Mouse (Mus musculus) embryonic facial prominence, embryonic 11.5 days (tissue): ENCODE results near the gene Cers5. TPM values are rescaled to one million over a fixed set of nuclear protein-coding genes. Genes with fewer than 3 reads are reported as not detected.
"Not testable (repeated sequence)": the region's sequence is repeated elsewhere in the genome, so short reads cannot be mapped to it uniquely, and the experiment has no call there.

Experiments used
- ATAC-seq: fragments of 200-750 bp; cut with Nextera tagmentation; replicated peaks from 2 replicates; pipeline ENCODE4 v1.8.0; 2017; ENCODE audit warnings: low read depth; ENCODE audit not compliant: insufficient number of reproducible peaks, low FRiP score, low TSS enrichment
- DNase-seq: peaks from one replicate; pipeline ENCODE4 v3.0.0-alpha.2; 2015; ENCODE audit warnings: low spot score
- H3K27ac ChIP-seq: fragments of 300-500 bp; sonication (generic); replicated peaks from 2 replicates; pipeline ENCODE4 v1.5.1; 2014; ENCODE audit warnings: mild to moderate bottlenecking, low read depth, low read length, control low read depth
- H3K27me3 ChIP-seq: fragments of 300-500 bp; sonication (generic); 2 replicates; pipeline ENCODE4 v1.6.1; 2014; ENCODE audit warnings: mild to moderate bottlenecking, low read length, moderate library complexity, mixed read lengths; ENCODE audit not compliant: control insufficient read depth, insufficient read depth
- H3K36me3 ChIP-seq: fragments of 300-500 bp; sonication (generic); replicated peaks from 2 replicates; pipeline ENCODE4 v1.6.1; 2014; ENCODE audit warnings: low read depth, mild to moderate bottlenecking, low read length, moderate library complexity, mixed read lengths; ENCODE audit not compliant: control insufficient read depth, insufficient read depth
- H3K4me1 ChIP-seq: fragments of 300-500 bp; sonication (generic); 2 replicates; pipeline ENCODE4 v1.6.1; 2014; ENCODE audit warnings: low read length, mixed read lengths; ENCODE audit not compliant: control insufficient read depth, insufficient read depth
- H3K4me2 ChIP-seq: fragments of 300-500 bp; sonication (generic); 2 replicates; pipeline ENCODE4 v1.6.1; 2014; ENCODE audit warnings: low read depth, mild to moderate bottlenecking, control low read depth, low read length, moderate library complexity
- H3K4me3 ChIP-seq: fragments of 300-500 bp; sonication (generic); 2 replicates; pipeline ENCODE4 v1.5.1; 2014; ENCODE audit warnings: low read depth, low read length, control low read depth
- H3K9ac ChIP-seq: fragments of 300-500 bp; sonication (generic); replicated peaks from 2 replicates; pipeline ENCODE4 v1.6.1; 2014; ENCODE audit warnings: mild to moderate bottlenecking, control low read depth, low read length
- H3K9me3 ChIP-seq: fragments of 300-500 bp; sonication (generic); replicated peaks from 2 replicates; pipeline ENCODE4 v1.6.1; 2016; ENCODE audit warnings: mild to moderate bottlenecking, low read length, inconsistent platforms, mixed read lengths; ENCODE audit not compliant: control insufficient read depth
- WGBS: fragments of 180-500 bp; shearing (Covaris S2); extraction: QIAGEN DNeasy Blood & Tissue Kit; methylation state at CpG from one replicate; pipeline ENCODE4 v1.1.7; 2014; 5-methylcytosine and 5-hydroxymethylcytosine counted together
- polyA plus RNA-seq: library from polyadenylated mRNA; unstranded; fragments of >200 nt; fragmentation: Nextera tagmentation; extraction: Ambion mirVana; gene quantifications from 2 replicates; pipeline ENCODE4 v1.2.1, GENCODE M21; 2014

Gene Cers5
- 64.6 and 70.2 TPM in 2 replicates for polyA plus RNA-seq

DNA sequence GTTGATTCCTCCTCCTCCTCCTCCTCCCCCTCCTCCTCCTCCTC, at the start of gene Cers5:
Gene Cers5 (minus strand): TSS at position 5 of the 44 bp plus-strand sequence.
- not testable (repeated sequence) for H3K36me3 ChIP-seq, ATAC-seq, H3K27me3 ChIP-seq, DNase-seq, H3K4me1 ChIP-seq, H3K9me3 ChIP-seq
- Histone ChIP-seq H3K4me3 (peak within 1 kb of the TSS; percentile 80), H3K27ac (peak within 1 kb of the TSS; percentile 92), H3K4me2 (peak within 1 kb of the TSS; percentile 72), H3K9ac (peak within 1 kb of the TSS; percentile 91)

DNA sequence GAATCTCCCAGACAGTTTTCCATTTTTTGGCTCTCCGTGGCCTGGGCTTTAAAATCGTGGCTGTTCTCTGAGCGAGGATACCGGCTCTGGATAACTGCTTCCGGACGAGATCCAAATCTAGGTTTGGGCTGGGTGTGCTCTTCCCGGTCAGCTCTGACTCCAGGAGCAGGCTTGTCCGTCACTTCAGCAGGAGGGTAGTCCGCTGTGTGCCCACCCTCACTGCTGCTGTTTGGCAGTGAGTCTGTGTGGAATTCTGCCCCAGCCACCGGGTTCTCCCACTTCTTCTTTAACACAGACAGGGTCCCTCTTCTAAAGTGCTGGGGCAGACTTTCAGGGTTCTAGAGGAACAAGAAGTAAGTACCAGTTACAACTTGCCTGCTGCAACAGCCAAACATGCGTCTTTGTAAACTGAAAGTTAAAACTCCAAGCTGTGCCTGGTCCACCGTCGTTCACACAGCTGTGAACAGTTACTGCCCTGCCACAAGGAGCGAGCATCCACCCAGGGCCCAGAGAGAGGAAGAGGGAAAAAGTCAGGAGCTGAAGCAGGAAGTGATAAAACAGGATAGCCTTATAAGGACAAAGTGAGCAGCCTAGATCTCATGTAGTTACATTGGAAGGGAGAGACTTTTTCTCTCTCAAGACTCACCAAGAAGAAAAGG, 47.1 kb upstream of the Cers5 start:
- WGBS, result 24% methylated on average over 14 of the region's 14 CpGs
- DNase-seq (peak; percentile 80), ATAC-seq (peak; percentile 73; the same call in 1 of the 2 replicates)
- Histone ChIP-seq H3K27ac (peak overlapping the region; percentile 97), H3K4me3 (peak overlapping the region; percentile 64), H3K4me1 (no peaks in the 10 kb centered on the region), H3K27me3 (no peaks in the 10 kb centered on the region), H3K9me3 (0 out of 2 replicates have a peak, but pooled peaks cover 2% of the 10 kb centered on the region), H3K4me2 (peak overlapping the region; percentile 64), H3K36me3 (peaks cover 3% of the 10 kb centered on the region), H3K9ac (peak overlapping the region; percentile 78)

DNA sequence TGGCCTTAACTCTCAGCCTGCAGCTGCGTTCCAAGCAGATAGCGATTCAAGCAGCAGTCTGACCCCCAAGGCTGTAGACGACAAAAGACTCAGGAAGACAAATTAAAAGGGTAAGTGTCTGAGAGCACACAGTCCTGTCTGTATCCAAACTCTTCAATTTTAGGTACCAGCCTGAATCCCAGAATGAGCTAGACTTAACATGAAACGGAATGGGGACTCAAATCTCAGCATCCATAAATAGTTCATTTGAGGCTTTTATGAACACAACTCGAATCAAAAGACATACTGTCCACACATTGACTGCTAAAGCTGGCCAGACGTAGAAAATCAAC, 46.4 kb upstream of the Cers5 start:
- 0 out of 2 replicates have a peak, but pooled peaks cover 2% of the 10 kb centered on the region for H3K9me3 ChIP-seq
- peak overlapping the region; percentile 78 for H3K9ac ChIP-seq
- no peaks in the 10 kb centered on the region for H3K27me3 ChIP-seq
- peaks cover 3% of the 10 kb centered on the region for H3K36me3 ChIP-seq
- peak overlapping the region; percentile 64 for H3K4me3 ChIP-seq
- no peaks in the 10 kb centered on the region for H3K4me1 ChIP-seq
- peak overlapping the region; percentile 64 for H3K4me2 ChIP-seq
- WGBS, result 11% methylated on average over 6 of the region's 6 CpGs
- ATAC-seq (0 out of 2 replicates have a peak, but pooled peaks have one; percentile 26), DNase-seq (no peak)
- peak overlapping the region; percentile 97 for H3K27ac ChIP-seq

DNA sequence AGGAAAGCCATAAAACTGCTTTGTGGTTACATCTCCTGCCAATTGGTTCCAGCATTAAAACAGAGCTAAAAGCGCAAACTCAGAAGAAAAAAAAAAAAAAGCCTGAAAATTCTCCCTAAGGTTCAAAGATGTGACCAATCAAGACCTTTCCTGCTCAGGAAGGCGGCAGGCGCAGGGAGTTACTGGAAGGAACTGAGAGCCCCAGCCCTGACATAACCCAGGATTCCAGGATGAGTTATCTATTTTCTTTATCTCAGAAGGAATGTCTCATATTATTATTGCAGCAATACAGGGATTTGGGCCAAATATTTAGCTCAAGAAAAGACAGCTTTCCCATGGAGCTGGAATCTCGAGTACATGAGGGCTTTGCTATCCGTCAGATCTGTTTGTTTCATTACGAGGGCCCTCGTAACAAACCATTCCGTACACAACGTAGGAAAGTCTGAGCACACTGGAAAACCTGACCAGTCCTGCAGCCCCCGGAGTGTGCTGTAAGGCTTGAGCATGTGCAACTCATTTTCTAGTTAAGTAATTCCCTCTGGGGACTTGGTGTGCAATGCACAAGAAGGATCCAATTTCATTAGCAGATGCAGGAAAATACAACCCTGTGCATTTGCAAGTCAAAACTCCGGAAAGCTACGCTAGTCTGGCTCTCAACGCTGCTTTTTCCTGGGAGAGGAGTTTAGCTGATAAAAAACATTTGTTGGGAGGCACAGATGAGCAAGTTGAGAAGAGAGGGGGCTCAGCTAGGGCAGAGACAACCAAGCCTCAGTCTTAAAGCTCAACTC, 45.8 kb upstream of the Cers5 start:
- ATAC-seq (peak; percentile 87), DNase-seq (peak; percentile 98)
- Histone ChIP-seq H3K9me3 (0 out of 2 replicates have a peak, but pooled peaks cover 2% of the 10 kb centered on the region), H3K9ac (peak overlapping the region; percentile 78), H3K27ac (peak overlapping the region; percentile 97), H3K27me3 (no peaks in the 10 kb centered on the region), H3K4me3 (peak overlapping the region; percentile 64), H3K4me2 (peak overlapping the region; percentile 64), H3K4me1 (no peaks in the 10 kb centered on the region), H3K36me3 (peaks cover 3% of the 10 kb centered on the region)
- WGBS, result 7% methylated on average over 13 of the region's 13 CpGs

DNA sequence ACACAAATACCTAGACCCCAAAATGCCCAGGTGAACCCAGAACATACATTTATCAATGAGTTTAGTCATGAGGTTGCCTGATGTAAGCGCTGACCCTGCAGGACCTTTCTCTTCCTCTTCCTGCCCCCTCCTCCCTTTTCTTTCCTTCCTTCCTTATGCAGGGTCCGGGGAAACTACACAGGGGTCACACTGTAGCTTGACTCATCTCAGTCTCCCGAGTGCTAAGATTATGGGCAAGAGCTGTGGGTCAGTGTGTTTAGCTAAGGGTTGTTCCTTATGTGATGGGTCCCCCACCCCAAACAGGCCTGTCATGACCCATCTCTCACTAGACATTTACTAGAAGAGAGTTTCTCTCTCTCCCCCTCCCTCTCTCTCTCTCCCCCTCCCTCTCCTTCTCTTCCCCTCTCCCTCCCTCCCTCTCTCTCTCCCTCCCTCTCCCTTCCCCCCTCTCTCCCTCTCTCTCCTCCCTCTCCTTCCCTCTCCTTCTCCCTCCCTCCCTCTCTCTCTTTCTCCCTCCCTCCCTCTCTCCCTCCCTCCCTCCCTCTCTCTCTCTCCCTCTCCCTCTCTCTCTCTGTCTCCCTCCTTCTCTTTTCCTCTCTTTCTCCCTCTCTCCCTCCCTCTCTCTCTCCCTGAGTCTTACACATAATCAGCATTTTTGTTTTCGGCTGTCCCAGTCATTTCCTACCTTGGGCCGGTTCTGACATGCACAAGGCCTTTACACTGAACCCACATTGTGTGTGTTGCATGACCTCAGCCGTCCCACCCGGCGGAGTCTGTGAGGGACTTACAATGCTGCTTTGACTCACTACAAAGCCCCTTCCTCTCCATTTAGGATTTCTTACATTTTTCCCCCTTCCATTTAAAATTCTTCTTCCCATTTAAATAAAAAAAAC, 44.9 kb upstream of the Cers5 start:
- WGBS, result 10% methylated on average over 8 of the region's 8 CpGs
- Histone ChIP-seq H3K9ac (peak overlapping the region; percentile 53), H3K4me1 (no peaks in the 10 kb centered on the region), H3K36me3 (peaks cover 3% of the 10 kb centered on the region), H3K4me3 (peak overlapping the region; percentile 64), H3K27ac (peak overlapping the region; percentile 97), H3K27me3 (no peaks in the 10 kb centered on the region), H3K4me2 (peak overlapping the region; percentile 55), H3K9me3 (0 out of 2 replicates have a peak, but pooled peaks cover 2% of the 10 kb centered on the region)
- peak; percentile 67 for DNase-seq
- no peak for ATAC-seq

GRCm38 (mm10) chr15:99815999-99816398, 43.3 kb upstream of the Cers5 start:
- no peak for ATAC-seq
- H3K27ac ChIP-seq, result no peak overlapping the region
- DNase-seq, result no peak
- no peak overlapping the region for H3K9ac ChIP-seq
- no peak overlapping the region for H3K4me2 ChIP-seq
- H3K4me1 ChIP-seq, result no peaks in the 10 kb centered on the region
- 94% methylated on average over 4 of the region's 4 CpGs for WGBS
- H3K4me3 ChIP-seq, result no peak overlapping the region
- H3K9me3 ChIP-seq, result 0 out of 2 replicates have a peak, but pooled peaks cover 2% of the 10 kb centered on the region
- H3K27me3 ChIP-seq, result no peaks in the 10 kb centered on the region
- H3K36me3 ChIP-seq, result peaks cover 3% of the 10 kb centered on the region

GRCm38 (mm10) chr15:99814554-99815260, 42.0 kb upstream of the Cers5 start:
- no peaks in the 10 kb centered on the region for H3K4me1 ChIP-seq
- no peak for ATAC-seq

More at GRCm38 (mm10) chr15:99814554-99815260, 42.0 kb upstream of the Cers5 start:
- Histone ChIP-seq H3K4me3 (no peak overlapping the region), H3K27ac (no peak overlapping the region), H3K4me2 (no peak overlapping the region), H3K9me3 (0 out of 2 replicates have a peak, but pooled peaks cover 2% of the 10 kb centered on the region), H3K9ac (no peak overlapping the region), H3K27me3 (no peaks in the 10 kb centered on the region), H3K36me3 (peaks cover 3% of the 10 kb centered on the region)
- no peak for DNase-seq
- 94% methylated on average over 24 of the region's 24 CpGs for WGBS
